Mouse (Mus musculus) neural tube, embryonic 12.5 days (tissue): ENCODE measurements at regions not wholly inside any gene's neighbourhood (a gene's known extent, or its start where the extent isn't known, plus 50 kb on each side); places are given as distances from the start of the nearest gene placed in this dataset.
A peak's percentile ranks its signal among the peaks of the same experiment; 100 is the strongest.

Experiments used
- ATAC-seq: fragments of 200-750 bp; cut with Nextera tagmentation; 2 replicates; pipeline ENCODE4 v1.8.0; 2017; ENCODE audit warnings: low read depth, mild to moderate bottlenecking, moderate TSS enrichment, moderate library complexity; ENCODE audit not compliant: low FRiP score
- H3K27ac ChIP-seq: fragments of 300-500 bp; sonication (generic); 2 replicates; pipeline ENCODE4 v1.5.1; 2016
- H3K27me3 ChIP-seq: fragments of 300-500 bp; sonication (generic); replicated peaks from 2 replicates; pipeline ENCODE4 v1.6.1; 2016; ENCODE audit warnings: mild to moderate bottlenecking
- H3K36me3 ChIP-seq: fragments of 300-500 bp; sonication (generic); 2 replicates; pipeline ENCODE4 v1.6.1; 2016; ENCODE audit warnings: mild to moderate bottlenecking
- H3K4me1 ChIP-seq: fragments of 300-500 bp; sonication (generic); 2 replicates; pipeline ENCODE4 v1.6.1; 2016
- H3K4me2 ChIP-seq: fragments of 300-500 bp; sonication (generic); replicated peaks from 2 replicates; pipeline ENCODE4 v1.6.1; 2016; ENCODE audit warnings: mild to moderate bottlenecking
- H3K4me3 ChIP-seq: fragments of 300-500 bp; sonication (generic); 2 replicates; pipeline ENCODE4 v1.5.1; 2016
- H3K9ac ChIP-seq: fragments of 300-500 bp; sonication (generic); 2 replicates; pipeline ENCODE4 v1.6.1; 2016; ENCODE audit warnings: mild to moderate bottlenecking
- H3K9me3 ChIP-seq: fragments of 300-500 bp; sonication (generic); 2 replicates; pipeline ENCODE4 v1.6.1; 2016; ENCODE audit warnings: mild to moderate bottlenecking
- WGBS: fragments of 180-500 bp; shearing (Covaris S2); methylation state at CpG from one replicate; pipeline ENCODE4 v1.1.7; 2016; 5-methylcytosine and 5-hydroxymethylcytosine counted together

- H3K27ac ChIP-seq: no peak overlapping the region
- no peak overlapping the region for H3K4me2 ChIP-seq
- no peak for ATAC-seq
- no peaks in the 10 kb centered on the region for H3K9me3 ChIP-seq
- no peak overlapping the region for H3K4me3 ChIP-seq
- WGBS: 64% methylated on average over 10 of the region's 10 CpGs
- H3K36me3 ChIP-seq: no peaks in the 10 kb centered on the region
- no peaks in the 10 kb centered on the region for H3K4me1 ChIP-seq
- no peaks in the 10 kb centered on the region for H3K27me3 ChIP-seq
- H3K9ac ChIP-seq: no peak overlapping the region
Observed at GRCm38 (mm10) chr14:76857196-76857773, 179.3 kb upstream of the Ccdc122 start.

- H3K27me3 ChIP-seq: no peaks in the 10 kb centered on the region
- ATAC-seq: no peak
- no peaks in the 10 kb centered on the region for H3K4me1 ChIP-seq
- WGBS: 87% methylated on average over 8 of the region's 8 CpGs
- H3K9me3 ChIP-seq: no peaks in the 10 kb centered on the region
- H3K27ac ChIP-seq: no peak overlapping the region
- H3K9ac ChIP-seq: no peak overlapping the region
- no peaks in the 10 kb centered on the region for H3K36me3 ChIP-seq
- no peak overlapping the region for H3K4me2 ChIP-seq
- H3K4me3 ChIP-seq: no peak overlapping the region
Observed at GRCm38 (mm10) chr14:76856591-76856990, 180.0 kb upstream of the Ccdc122 start.

GRCm38 (mm10) chr14:76854965-76855364 is 181.6 kb upstream of the Ccdc122 start:
- 81% methylated on average over 11 of the region's 11 CpGs for WGBS
- no peak overlapping the region for H3K4me3 ChIP-seq

GRCm38 (mm10) chr14:76851473-76852214 is 184.9 kb upstream of the Ccdc122 start:
- no peak overlapping the region for H3K4me3 ChIP-seq
- H3K27me3 ChIP-seq: no peaks in the 10 kb centered on the region
- H3K4me2 ChIP-seq: no peak overlapping the region
- ATAC-seq: no peak
- no peaks in the 10 kb centered on the region for H3K9me3 ChIP-seq
- 84% methylated on average over 10 of the region's 10 CpGs for WGBS
- H3K9ac ChIP-seq: no peak overlapping the region
- no peaks in the 10 kb centered on the region for H3K36me3 ChIP-seq
- no peak overlapping the region for H3K27ac ChIP-seq
- H3K4me1 ChIP-seq: no peaks in the 10 kb centered on the region

More at GRCm38 (mm10) chr14:76854965-76855364, 181.6 kb upstream of the Ccdc122 start:
- H3K36me3 ChIP-seq: no peaks in the 10 kb centered on the region
- no peak overlapping the region for H3K9ac ChIP-seq
- H3K4me1 ChIP-seq: no peaks in the 10 kb centered on the region
- no peaks in the 10 kb centered on the region for H3K9me3 ChIP-seq
- ATAC-seq: no peak
- no peak overlapping the region for H3K27ac ChIP-seq
- H3K4me2 ChIP-seq: no peak overlapping the region
- H3K27me3 ChIP-seq: no peaks in the 10 kb centered on the region

- WGBS: 84% methylated on average over 4 of the region's 4 CpGs
- H3K4me3 ChIP-seq: no peak overlapping the region
- no peak overlapping the region for H3K9ac ChIP-seq
- no peak overlapping the region for H3K27ac ChIP-seq
- no peaks in the 10 kb centered on the region for H3K27me3 ChIP-seq
- no peak overlapping the region for H3K4me2 ChIP-seq
- no peak for ATAC-seq
- no peaks in the 10 kb centered on the region for H3K36me3 ChIP-seq
- H3K9me3 ChIP-seq: no peaks in the 10 kb centered on the region
- H3K4me1 ChIP-seq: no peaks in the 10 kb centered on the region
Observed at GRCm38 (mm10) chr14:76850641-76851040, 185.9 kb upstream of the Ccdc122 start.

- Histone ChIP-seq H3K4me2 (peak overlapping the region; percentile 16; the same call in 1 of the 2 replicates), H3K36me3 (no peaks in the 10 kb centered on the region), H3K27ac (no peak overlapping the region), H3K27me3 (no peaks in the 10 kb centered on the region), H3K9ac (no peak overlapping the region), H3K9me3 (no peaks in the 10 kb centered on the region), H3K4me1 (no peaks in the 10 kb centered on the region), H3K4me3 (no peak overlapping the region)
- no peak for ATAC-seq
- 44% methylated on average over 13 of the region's 13 CpGs for WGBS
Observed at GRCm38 (mm10) chr14:76850051-76850450, 186.5 kb upstream of the Ccdc122 start.

GRCm38 (mm10) chr14:76849636-76850035 is 186.9 kb upstream of the Ccdc122 start:
- no peak for ATAC-seq
- Histone ChIP-seq H3K9ac (no peak overlapping the region), H3K27me3 (no peaks in the 10 kb centered on the region), H3K4me2 (no peak overlapping the region; the same call in 1 of the 2 replicates), H3K9me3 (no peaks in the 10 kb centered on the region), H3K4me3 (no peak overlapping the region), H3K36me3 (no peaks in the 10 kb centered on the region), H3K27ac (no peak overlapping the region), H3K4me1 (no peaks in the 10 kb centered on the region)
- 70% methylated on average over 6 of the region's 6 CpGs for WGBS

GRCm38 (mm10) chr14:76849071-76849470 is 187.5 kb upstream of the Ccdc122 start:
- Histone ChIP-seq H3K4me3 (no peak overlapping the region), H3K4me1 (no peaks in the 10 kb centered on the region), H3K9me3 (no peaks in the 10 kb centered on the region), H3K27ac (no peak overlapping the region), H3K4me2 (no peak overlapping the region), H3K9ac (no peak overlapping the region), H3K36me3 (no peaks in the 10 kb centered on the region), H3K27me3 (no peaks in the 10 kb centered on the region)
- no peak for ATAC-seq
- WGBS: 66% methylated on average over 3 of the region's 3 CpGs

GRCm38 (mm10) chr14:76845706-76846105 is 190.9 kb upstream of the Ccdc122 start:
- no peak overlapping the region for H3K4me2 ChIP-seq
- H3K27ac ChIP-seq: no peak overlapping the region
- ATAC-seq: no peak
- H3K4me1 ChIP-seq: no peaks in the 10 kb centered on the region
- WGBS: 67% methylated on average over 3 of the region's 3 CpGs
- no peaks in the 10 kb centered on the region for H3K27me3 ChIP-seq
- no peak overlapping the region for H3K4me3 ChIP-seq
- 0 out of 2 replicates have a peak, but pooled peaks cover 2% of the 10 kb centered on the region for H3K9me3 ChIP-seq
- H3K36me3 ChIP-seq: no peaks in the 10 kb centered on the region
- no peak overlapping the region for H3K9ac ChIP-seq

GRCm38 (mm10) chr14:76844717-76845116 is 191.9 kb upstream of the Ccdc122 start:
- Histone ChIP-seq H3K36me3 (no peaks in the 10 kb centered on the region), H3K27me3 (no peaks in the 10 kb centered on the region)
- WGBS: 94% methylated on average over 1 of the region's 1 CpGs

GRCm38 (mm10) chr14:76837583-76838220 is 198.9 kb upstream of the Ccdc122 start:
- 96% methylated on average over 5 of the region's 5 CpGs for WGBS
- Histone ChIP-seq H3K4me1 (no peaks in the 10 kb centered on the region), H3K9ac (no peak overlapping the region), H3K27me3 (no peaks in the 10 kb centered on the region), H3K4me3 (no peak overlapping the region), H3K9me3 (no peaks in the 10 kb centered on the region), H3K36me3 (no peaks in the 10 kb centered on the region), H3K4me2 (no peak overlapping the region), H3K27ac (no peak overlapping the region)
- ATAC-seq: no peak

More at GRCm38 (mm10) chr14:76844717-76845116, 191.9 kb upstream of the Ccdc122 start:
- Histone ChIP-seq H3K4me2 (no peak overlapping the region), H3K9me3 (0 out of 2 replicates have a peak, but pooled peaks cover 2% of the 10 kb centered on the region), H3K4me1 (no peaks in the 10 kb centered on the region), H3K4me3 (no peak overlapping the region), H3K9ac (no peak overlapping the region), H3K27ac (no peak overlapping the region)
- no peak for ATAC-seq

GRCm38 (mm10) chr14:76836926-76837516 is 199.6 kb upstream of the Ccdc122 start:
- ATAC-seq: no peak
- H3K4me3 ChIP-seq: no peak overlapping the region
- no peaks in the 10 kb centered on the region for H3K36me3 ChIP-seq
- no peaks in the 10 kb centered on the region for H3K9me3 ChIP-seq
- H3K27me3 ChIP-seq: no peaks in the 10 kb centered on the region
- no peaks in the 10 kb centered on the region for H3K4me1 ChIP-seq
- H3K9ac ChIP-seq: no peak overlapping the region
- WGBS: 64% methylated on average over 10 of the region's 10 CpGs
- no peak overlapping the region for H3K27ac ChIP-seq
- H3K4me2 ChIP-seq: no peak overlapping the region
